Mouse (Mus musculus) cerebellum, postnatal 4 days (tissue): Measurements from ENCODE around the gene Mthfd2.
"Not testable (repeated sequence)": the region's sequence is repeated elsewhere in the genome, so short reads cannot be mapped to it uniquely, and the experiment has no call there.

ENCODE experiments used
- DNase-seq, 2 experiments: peaks; one replicate each; pipeline ENCODE4 v3.0.0; 2022; ENCODE audit warnings: low spot score in 2 of 2, mixed read lengths in 1 of 2

The Mthfd2 gene

DNA sequence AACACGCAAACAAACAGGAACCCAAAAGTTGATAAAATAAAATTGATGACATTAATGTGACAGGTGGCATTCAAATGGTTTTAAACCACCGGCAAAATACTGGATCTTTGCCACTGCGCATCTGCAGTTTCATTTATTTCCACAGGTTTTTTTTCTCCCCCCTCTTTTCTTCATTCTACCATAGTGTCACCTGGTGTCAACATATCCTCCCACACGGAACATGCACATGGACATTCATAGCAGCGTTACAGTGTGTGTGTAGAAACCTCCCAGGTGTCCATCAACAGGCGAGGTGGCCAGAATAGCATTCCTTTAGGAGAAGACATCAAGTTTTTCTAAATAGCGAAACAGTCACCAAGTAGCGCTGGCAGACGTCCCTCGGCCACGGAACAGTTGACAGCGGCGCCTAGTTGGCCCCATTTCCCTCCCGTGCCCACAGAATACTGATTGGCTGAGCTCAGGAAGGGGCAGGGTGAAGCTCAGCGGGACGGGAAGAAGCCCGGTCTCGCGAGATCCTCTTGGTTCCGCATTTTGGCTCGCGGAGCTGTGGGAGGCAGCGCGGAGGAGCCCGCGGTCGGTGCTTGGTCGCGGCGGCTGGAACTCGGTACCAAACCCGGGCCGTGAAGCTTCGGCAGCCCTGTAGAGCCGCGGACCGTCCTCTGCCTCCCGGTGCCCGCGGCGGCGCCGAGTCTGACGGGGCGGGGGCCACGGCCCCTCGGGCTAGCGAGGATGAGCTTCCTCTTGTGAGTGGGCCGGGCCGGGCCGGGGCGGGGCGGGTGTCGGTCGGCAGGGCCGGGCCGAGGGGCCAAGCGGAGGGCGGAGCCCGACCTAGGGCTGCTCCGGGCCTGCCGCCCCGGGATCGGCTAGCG, at the start of gene Mthfd2, which contains the start of gene Mob1a:
Gene Mthfd2 (minus strand): TSS at position 384 of the 869 bp plus-strand sequence.
Gene Mob1a (plus strand): TSS at position 492 of the 869 bp plus-strand sequence.
- DNase-seq = peak; percentile 80 to 90

DNA sequence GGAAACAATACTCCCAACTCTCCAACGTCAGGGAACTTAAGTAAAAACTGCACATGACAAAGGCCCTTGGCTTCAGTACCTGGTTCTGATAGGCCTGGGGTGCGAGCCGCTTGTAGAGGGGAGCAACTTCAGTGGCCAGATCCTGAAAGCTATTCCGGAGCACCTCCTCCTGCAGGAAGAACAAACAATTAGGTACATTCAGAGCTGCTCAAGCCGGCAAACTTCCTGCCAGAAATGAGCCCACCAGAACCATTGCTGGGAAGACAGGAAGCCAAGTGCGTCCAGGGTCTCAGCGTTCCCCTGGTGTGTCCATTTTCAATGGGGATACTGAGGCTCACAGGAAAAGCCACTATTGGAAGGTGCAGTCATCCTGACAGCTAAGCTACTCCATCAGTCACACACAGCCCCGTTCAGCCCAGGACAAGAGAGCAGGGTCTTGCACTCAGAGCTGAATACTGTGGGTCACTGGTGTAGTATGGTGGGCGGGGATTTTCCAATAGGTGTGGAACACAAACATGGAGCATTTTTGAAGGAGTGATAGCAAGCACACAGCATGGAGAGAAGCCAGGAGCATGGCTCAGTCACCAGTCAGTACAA, 48.1 kb upstream of the Mthfd2 start:
- DNase-seq = no peak

DNA sequence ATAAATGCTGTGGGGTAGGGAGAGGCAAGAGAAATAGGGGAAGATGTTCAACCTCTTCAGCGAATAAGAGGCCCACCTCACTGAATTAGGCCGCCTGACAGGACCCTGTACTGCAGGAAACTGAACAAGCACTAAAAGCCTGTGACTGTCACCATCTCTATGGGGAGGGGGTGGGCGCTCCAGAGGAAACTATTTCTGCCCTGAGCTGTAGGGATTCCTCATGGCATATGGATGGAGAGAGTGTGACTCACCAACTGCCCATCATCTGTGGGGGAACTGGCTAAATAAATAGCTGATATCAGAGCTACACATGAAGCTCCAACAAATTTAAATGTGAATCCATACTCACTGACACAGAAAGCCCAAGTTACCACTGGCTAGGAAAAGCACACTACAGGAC, 45.6 kb upstream of the Mthfd2 start:
- no peak for DNase-seq

DNA sequence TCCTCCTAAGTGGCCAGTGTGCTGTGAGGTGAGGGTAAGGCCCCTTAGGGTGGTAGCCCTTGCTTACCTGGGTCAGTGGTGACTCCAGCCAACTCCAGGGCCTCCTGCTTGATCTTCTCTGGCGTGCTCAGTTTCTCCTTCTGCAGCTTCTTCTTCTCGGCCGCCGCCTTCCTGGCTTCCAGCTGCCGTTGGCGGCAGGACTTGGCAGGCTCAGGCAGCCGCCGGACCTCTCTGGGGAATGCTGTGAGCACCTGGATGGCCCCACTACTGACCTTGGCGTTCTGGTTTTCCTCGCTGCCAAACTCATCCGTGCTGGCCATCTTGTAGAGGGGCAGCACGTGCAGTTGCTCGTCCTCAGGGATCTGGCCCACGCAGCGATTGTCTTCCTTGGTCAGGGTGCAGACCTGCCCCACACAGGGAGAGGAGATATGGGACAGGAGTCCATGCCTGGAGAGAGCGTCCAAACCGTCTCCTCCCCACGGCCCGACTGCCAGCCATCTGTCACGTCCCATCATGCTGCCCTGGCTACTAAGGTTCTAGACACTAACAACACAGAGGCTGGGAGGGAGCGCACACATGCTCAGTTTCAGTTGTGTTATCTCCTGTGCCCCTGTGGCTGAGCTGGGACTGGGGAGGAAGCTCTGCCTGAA, 44.7 kb upstream of the Mthfd2 start:
- DNase-seq = no peak

DNA sequence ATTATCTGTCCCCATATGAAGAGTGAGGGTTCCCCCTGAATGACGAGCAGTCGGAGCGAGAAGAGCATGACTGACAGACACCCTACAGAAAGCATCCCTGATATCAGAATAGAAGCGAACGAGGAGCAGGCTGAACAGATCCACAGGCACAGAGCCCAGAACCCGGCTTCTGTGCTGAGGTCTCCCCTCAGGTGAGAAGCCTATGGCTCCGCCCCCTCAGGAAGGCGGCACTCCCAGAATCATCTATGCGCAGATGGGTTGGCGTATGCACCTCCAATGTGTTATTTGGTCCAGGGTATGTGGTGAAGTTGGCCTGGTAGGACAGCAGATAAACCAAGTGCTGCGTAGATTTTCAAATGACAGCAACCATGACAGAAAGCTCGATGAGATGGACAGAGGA, 37.4 kb upstream of the Mthfd2 start:
- no peak for DNase-seq

DNA sequence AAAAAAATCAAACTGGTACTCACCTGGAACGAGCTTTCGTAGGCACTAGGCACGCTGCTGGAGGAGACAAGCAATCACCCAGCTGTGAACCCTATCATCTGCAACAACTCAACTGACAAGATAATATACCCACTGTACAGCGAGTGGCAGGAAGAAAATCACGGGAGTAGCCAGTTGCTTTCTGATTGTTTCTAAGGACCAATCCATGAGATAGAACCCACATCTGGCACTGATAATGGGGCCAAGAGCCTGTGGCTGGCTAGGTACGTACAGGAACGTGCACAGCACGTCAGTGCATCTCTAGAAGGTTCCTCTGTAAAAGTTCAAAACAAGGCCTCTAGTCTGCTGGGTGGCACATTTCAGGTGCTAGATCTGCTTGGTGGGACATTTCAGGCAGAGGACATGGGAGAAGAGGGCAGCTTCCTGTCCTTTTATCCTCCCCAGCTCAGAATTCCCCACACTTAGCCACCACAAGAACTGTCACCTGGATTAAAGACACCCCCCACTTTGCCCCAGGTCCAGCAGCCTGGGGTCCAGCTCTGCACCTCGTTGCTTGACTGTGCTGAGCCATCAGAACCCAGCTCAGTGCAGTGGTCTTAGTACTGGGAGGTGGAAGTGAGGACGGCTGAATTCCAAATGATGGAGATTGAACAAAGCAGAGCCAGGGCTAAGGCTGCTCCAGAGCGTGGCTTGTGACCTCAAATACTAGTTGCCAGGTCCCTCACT, 36.0 kb upstream of the Mthfd2 start:
- no peak for DNase-seq

DNA sequence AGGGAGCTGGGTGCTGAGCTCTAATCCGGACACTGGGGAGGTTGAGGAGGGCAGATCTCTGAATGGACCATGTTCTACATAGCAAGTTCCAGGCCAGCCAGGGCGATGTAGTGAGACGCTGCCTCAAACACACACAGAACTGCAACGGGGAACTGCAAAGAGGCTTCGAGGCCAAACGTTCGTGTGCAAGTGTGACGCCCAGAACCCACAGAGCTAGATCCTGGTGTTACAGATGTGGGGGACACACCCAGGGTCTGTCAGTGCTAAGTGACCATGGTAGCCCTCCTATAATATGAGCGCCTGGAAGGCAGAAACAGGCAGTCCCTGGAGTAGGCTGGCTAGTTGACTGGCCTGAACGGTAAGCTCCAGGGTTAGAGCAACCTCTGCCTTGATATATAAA, 31.7 kb upstream of the Mthfd2 start:
- no peak for DNase-seq

DNA sequence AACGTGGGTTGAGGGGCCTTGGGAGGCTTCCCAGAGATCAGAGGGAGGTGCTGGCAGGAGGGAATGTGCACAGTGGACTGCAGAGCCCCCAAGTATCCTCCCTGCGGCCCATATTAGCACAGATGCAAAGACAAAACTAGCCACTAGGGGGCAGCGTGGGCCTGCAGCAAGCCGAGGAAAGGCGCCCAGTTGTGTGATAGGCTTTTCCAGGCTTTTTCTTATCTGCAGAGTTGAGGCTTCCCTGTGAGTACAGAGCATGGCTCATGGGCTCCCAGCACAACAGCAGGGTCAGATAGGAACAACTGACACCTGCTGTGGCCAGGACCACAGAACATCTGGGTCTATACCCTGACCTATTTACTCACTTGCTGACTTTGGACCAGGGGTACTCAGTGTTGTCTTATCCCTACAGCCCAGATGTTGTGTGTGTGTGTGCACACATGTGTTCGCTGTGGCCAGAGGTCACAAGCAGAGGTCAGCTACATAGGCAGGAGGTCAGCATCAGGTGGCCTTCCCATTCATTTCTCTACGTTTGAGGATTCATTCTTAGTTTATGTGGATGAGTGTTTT, 30.9 kb upstream of the Mthfd2 start:
- DNase-seq = peak; percentile 87 to 92

DNA sequence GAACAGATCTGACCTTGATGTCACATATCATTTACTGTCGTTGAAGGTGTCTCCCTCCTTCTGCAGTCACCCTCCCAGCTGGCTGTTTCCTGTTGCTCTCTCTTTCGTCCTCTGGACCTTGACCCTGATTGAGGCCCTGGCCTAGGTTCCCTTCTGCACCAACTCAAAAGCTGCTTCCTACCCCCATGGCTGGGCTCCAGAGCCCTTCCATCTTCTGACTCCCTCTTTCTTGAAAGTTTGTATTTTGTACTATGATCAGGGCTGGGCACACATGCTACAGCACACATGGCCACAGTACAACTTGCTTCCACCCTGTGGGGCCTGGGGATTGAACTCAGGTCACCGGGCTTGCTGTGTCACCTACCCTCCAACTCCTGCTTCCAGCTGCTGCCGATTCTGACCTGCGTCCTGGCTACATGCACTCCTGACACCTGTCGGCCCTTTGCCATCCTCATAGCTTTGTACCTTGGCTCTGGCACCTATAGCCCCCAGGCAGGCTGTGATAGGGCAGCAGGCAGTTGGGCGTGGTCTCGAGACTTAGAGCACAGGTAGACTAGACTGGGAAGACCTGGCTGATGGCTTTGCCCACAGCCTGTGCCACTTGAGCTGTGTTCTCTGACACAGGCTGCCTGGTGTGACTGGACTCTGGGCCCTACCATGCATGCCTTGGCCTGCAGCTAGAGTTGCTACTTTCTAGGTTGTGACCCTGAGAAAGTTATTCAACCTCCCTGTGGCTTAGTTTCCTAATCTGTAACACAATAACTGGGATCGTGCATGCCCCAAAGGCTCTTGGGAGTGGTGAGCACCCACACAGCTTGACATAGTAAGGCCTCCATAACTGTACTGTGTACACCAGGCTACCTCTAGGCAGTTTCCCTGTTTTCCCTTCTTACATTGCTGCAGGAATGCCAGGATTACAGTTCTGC, 29.4 kb upstream of the Mthfd2 start:
- no peak for DNase-seq

DNA sequence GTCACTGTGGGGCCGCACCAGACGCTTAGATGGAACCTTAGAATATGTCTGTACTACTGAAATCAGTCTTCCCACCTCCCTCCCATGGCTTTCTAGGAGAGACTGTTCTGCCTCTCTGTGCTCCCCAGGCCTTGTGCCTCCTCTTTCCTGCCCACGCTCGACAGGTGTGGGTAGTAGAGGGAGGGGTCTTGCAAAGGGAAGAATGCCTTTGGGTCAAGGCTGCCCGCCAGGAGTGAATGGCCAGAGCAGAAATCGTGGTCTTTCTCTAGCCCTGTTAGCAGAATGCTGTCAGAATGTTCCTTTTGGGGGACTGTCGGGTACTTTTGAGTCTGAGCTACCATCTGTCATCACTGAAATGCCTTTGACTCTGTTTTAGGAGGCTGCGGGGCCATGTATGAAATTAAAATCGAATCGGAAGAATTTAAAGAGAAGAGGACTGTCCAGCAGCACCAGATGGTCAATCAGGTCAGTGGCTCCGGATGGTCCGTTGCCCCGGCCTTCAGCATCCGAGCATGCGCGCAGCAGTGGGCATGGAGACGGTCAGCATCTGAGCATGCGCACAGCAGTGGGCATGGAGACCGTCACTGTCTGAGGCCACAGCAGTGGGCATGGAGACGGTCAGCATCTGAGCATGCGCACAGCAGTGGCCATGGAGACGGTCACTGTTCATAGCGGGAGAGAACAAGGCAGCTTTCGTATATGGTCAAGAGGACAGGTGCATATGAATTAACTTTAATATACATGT, 27.1 kb upstream of the Mthfd2 start:
- DNase-seq = no peak

DNA sequence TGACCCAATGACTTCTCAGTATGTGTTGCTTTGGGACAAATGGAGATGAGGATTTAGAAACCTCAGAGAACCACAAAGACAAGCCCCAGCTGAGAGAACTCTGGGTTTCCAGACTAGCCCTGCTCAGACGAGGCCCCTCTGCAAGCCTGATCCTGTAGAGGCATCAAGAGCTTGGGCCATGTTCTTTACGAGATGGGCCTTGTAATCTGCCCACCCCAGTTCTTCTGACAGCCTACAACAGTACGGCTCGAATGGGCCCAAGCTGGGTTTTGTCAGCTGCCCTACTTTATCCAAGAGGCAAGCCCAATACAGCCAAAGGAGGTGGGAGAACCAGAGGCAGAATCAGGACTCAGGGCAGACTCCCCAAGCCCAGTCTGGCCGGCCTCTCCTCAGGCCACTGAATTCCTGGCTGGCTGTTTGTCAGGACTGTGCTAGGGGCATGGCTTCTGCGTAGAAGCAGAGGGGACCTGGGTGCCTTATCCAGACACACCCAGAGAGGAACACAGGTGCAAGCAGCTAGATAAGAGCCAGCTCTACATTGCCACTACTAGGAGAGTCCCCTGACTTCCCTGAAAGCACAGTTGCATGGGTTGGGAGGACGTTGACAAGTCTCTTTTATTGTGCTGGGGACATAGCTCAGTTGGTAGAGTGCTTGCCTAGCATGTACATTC, 25.9 kb upstream of the Mthfd2 start:
- DNase-seq = no peak

DNA sequence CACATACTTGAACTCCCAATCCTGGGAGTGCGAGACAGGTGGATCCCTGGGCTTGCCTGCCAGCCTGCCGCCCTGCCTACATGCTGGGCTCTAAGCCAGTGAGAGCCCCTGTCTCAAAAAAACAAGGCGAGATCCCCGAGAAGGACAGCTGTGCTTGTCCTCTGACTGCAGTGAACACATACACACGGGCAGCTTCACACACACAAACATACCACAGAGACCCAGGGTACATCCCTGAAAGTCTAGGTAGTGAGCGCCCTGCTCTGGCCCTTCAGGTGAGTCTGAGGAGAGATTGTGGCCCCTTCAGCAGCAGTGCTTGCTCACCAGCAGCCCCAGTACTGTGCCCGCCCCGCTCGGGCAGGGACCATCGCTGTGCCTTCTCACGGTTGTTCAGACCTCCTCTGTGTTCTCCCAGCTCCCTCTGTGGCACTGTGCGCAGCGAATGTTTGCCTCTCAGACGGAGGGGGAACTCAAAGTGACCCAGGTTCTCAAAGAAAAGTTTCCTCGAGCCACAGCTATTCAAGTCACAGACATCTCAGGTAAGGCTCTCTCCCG, 25.2 kb upstream of the Mthfd2 start:
- no peak for DNase-seq

DNA sequence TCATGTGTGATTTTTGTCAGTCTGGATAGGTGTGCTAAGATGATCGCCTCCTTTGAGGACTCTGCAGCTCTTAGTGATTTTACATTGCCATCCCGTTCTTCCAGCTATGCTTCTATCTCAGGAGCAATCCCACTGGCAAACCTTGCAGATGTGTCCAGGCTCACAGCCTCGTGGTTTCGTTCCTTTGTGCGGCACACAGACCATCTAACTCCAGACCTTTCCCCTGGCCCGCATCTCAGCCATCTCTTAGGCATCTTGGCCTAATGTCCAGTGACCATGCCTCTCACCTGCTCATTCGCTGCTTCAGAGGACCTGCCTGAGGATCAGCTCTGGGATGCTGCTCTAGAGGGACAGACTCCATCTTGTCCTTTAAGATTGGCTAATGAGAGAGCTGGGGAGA, 24.5 kb upstream of the Mthfd2 start:
- no peak for DNase-seq

DNA sequence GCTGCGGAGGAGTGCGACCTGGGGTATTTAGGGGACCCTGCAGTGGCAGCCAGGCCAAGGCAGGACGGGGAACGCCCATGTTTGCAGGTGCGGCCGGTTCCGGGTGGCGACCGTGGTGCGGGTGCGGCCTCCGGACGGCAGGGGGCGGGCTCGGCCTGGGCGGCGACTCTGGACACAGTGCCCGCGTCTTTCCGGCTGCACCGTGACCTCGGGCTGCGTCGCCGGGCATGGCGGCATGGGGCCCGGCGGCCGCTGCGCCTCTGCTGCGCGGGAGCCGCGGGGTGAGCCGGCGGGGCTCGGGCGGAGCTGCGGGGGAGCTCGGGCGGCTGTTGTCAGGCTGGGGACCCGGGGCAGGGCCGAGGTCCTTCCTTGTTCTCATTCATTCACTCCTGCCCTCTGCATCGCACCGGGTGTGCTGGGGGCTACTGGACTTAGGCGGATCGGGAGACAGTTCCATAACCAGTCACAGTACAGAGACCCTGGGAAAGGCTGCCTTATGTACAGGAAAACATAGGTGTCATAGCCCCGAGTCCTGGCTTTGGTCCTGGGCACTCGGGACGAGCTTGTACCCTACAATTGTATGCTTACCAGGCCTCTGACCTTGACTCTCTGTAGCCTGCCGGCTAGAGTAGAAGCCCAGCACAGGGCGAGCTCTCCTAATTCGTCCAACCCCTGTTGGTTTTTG, 23.7 kb upstream of the Mthfd2 start:
- DNase-seq = peak; percentile 88 to 94

DNA sequence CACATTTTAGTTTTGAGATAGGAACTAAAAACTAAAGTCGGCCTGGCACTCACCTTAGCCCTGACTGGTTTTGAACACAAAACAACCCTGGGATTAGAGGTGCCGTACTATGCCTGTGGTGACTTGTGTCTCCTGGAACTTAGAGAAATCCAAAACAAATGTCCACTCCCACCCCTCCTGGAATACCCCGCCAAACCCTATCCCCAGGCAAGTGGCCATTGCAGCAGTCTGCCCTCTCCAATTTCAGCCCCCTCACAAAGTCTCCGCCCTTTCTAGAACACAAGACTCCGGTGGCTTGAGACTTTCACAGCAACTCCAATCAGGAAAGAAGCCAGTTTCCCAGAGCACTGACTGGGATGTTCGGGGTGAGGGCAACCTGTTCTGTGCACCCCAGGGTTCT, 23.2 kb upstream of the Mthfd2 start, which contains the start of gene Bola3:
Gene Bola3 (plus strand): TSS at position 275 of the 400 bp plus-strand sequence.
- no peak for DNase-seq

DNA sequence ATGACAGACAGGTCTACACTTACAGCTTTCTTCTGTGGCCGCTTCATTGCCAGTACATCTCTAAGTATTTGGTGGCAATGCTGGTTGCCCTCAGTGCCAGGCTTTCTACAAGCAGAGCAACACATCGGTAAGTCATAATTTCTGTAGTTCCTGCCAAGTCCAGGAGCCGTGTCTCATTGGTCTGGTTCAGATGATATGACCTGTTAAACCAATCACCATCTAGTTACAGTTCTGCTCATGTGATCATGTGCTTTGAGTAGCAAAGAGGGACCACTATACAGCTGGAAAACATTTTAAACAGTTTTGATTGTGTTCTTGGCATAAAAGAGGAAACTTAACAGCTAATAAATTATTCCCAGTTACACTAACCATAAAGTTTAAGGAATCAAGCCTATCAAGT, 22.2 kb upstream of the Mthfd2 start:
- no peak for DNase-seq

DNA sequence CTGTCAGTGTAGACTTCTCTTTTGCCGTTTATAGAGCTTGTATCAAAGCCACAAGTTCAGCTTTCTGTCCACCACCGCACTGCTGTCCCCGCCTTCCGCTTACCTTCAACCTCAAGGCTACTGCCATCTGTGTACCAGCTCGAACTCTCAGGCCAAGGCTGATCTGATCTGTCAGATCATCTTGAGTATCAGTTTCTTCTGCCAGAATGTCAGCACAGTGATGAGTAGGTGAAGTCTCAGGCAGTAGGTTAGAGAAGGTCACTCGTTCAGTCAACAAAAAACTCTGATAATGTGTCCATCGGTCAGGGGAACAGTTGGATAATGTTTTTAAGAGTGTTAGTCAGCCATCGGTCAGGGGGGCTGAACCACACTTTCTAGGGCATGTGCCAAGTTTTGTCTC, 19.6 kb upstream of the Mthfd2 start:
- DNase-seq = not testable (repeated sequence)

DNA sequence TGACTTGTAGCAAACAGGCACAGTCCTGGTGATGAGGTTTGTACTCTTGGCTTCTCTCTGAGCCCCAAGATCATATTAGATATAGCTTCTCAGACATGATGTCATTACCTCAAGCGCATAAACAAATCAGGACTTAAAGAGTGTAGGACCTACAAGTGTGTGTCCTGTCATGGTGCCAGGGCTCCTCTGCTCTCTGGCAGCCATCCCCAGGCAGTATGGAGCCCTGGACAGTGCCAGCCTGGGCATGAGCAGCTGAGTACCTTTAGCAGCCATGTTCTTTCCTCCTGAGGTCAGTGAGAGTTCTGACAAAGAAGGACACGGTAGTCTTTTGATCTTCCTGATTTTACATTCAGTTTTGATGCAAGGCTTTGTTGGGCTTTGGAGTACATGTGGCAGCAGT, 17.2 kb upstream of the Mthfd2 start:
- no peak for DNase-seq
